Mouse (Mus musculus): ENCODE measurements around the gene Spaar.

DNA sequence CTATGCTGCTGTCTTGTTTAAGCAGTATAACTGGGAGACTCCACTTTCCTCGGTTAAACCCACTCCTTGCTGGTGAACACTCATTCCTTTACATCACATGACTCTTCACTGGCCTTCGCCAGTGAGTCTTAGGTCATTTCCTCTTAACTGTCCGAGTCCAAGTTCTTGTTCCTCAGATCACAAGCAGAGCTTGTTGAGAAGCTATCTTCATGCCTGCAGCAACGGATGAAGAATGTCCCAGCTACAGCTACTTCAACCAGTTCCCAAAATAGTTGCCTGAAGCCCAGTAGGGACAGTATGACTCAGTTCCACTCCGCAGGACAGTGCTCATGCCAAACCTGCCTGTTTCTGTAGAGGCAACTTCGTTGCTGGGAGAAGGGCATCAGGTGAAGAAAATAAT, 27.4 kb downstream of the Spaar start:
- TF ChIP-seq ZC3H11A (IDR thresholded peaks at IDR 0.05; ENCODE audit: borderline replicate concordance, low read depth, low read length) (no peak), ZNF384 (IDR thresholded peaks at IDR 0.05; ENCODE audit: low read depth, low read length) (no peak), HCFC1 (IDR thresholded peaks at IDR 0.05; ENCODE audit: borderline replicate concordance, insufficient read depth, low read length) (no peak), CHD2 (IDR thresholded peaks at IDR 0.05; ENCODE audit: low read depth, low read length) (no peak), MAFK (IDR thresholded peaks at IDR 0.05; ENCODE audit: insufficient read depth, low read depth, low read length) (no peak)

All from ES-E14 (cell line).